Mouse (Mus musculus): ENCODE results near the gene Acot12. TPM values are rescaled to one million over a fixed set of nuclear protein-coding genes. Genes with fewer than 3 reads are reported as not detected.

Acot12 gene
- polyA plus RNA-seq (2012; rRNA removed; ENCODE audit: low replicate concordance): 6.7 and 27.7 TPM in 2 replicates

GRCm38 (mm10) chr13:91741280-91742047, at the start of gene Acot12:
Gene Acot12 (plus strand): TSS chr13:91741512.

GRCm38 (mm10) chr13:91807155-91807839, 66.0 kb downstream of the Acot12 start, which contains the start of gene Zcchc9:
Gene Zcchc9 (minus strand): TSS chr13:91807705.

Other genes with a start within 250 kb of the Acot12 start
- 5.8 and 8.1 TPM in 2 replicates for gene Zcchc9, start 66.2 kb downstream of the Acot12 start, polyA plus RNA-seq (2012; rRNA removed; ENCODE audit: low replicate concordance)
- not detected in 2 replicates for gene Ckmt2, start 135.4 kb downstream of the Acot12 start, polyA plus RNA-seq (2012; rRNA removed; ENCODE audit: low replicate concordance)